Mouse (Mus musculus): ENCODE measurements around the gene Sbf1.

DNA sequence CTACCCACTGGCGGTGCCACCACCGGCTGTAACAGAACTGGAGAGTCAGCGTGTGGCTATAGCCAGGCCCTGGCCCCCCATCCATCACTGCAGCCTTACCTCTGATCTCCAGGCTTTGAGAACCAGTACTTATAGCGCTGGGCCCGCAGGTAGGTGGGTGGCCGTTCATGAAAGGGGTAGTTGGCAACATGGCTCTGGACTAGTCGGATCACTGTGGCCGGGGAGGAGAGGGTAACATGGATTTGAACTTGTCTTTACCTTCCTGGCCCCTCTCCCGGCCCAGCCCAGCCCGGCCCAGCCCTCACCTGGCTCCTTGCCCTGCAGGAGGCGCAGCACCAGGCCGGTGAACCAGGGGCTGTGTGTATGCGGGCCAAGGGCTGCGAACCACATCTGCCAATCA lies 36.9 kb upstream of the Sbf1 start:
- TF ChIP-seq CTCF (IDR thresholded peaks at IDR 0.05; ENCODE audit: low read depth) (no peak), EP300 (optimal IDR thresholded peaks at IDR 0.05) (no peak)
